25 mouse cellular contexts compared by ENCODE assay signal in genomic region chr15:66373908-66374307, GRCm38 (mm10).
DNase-seq lines count a peak whose midpoint lies in the region; ATAC-seq and TF ChIP-seq lines count a peak whose summit lies in the region.
"Had no signal": no experiment of that assay in that cellular context is flagged by ENCODE, and none has a peak within 500 bp of the region (broad histone marks: within the 10 kb centered on the region; RNA-seq: fewer than 3 reads in every experiment).

No protein-coding gene starts in this region.

- WGBS in forebrain, postnatal 0 days = 38% methylated on average over 3 of the region's 3 CpGs
- WGBS in forebrain, embryonic 11.5 days = 51% methylated on average over 3 of the region's 3 CpGs
- WGBS in kidney, embryonic 14.5 days = 68% methylated on average over 3 of the region's 3 CpGs

- H3K4me1 ChIP-seq in forebrain, postnatal 0 days (ENCODE audit: insufficient read depth) = no peaks in the 10 kb centered on the region
- no peaks in the 10 kb centered on the region for H3K4me1 ChIP-seq in forebrain, embryonic 11.5 days (replicated peaks; ENCODE audit: control insufficient read depth, insufficient read depth, low read length)
- no peaks in the 10 kb centered on the region for H3K4me1 ChIP-seq in testis, adult 2 months (ENCODE audit: control insufficient read depth, insufficient read depth, low read length)
- H3K4me1 ChIP-seq in kidney, embryonic 14.5 days (ENCODE audit: control insufficient read depth, insufficient read depth, low read length) = no peaks in the 10 kb centered on the region
- H3K4me1 ChIP-seq: heart, embryonic 13.5 days; hindbrain, embryonic 12.5 days; limb, embryonic 13.5 days; liver, embryonic 12.5 days; neural tube, embryonic 12.5 days had no signal

- no peak for TF ChIP-seq POLR2A in testis, adult 2 months (IDR thresholded peaks at IDR 0.05; ENCODE audit: control insufficient read depth, low read depth, low read length)

- no peak overlapping the region for H3K4me3 ChIP-seq in forebrain, postnatal 0 days (ENCODE audit: low read depth, low read length)
- no peak overlapping the region for H3K4me3 ChIP-seq in forebrain, embryonic 11.5 days (ENCODE audit: low read depth, low read length)
- H3K4me3 ChIP-seq in testis, adult 2 months (ENCODE audit: control insufficient read depth, low read depth, low read length) = no peak overlapping the region
- H3K4me3 ChIP-seq in kidney, embryonic 14.5 days (ENCODE audit: low read length) = no peak overlapping the region
- H3K4me3 ChIP-seq: heart, adult 2 months; heart, embryonic 13.5 days; hindbrain, embryonic 12.5 days; limb, embryonic 13.5 days; liver, embryonic 12.5 days; neural tube, embryonic 12.5 days had no signal

- 0 out of 2 replicates have a peak overlapping the region, but pooled peaks have one; percentile 45 for H3K27ac ChIP-seq in forebrain, postnatal 0 days (ENCODE audit: low read depth, low read length)
- H3K27ac ChIP-seq in forebrain, embryonic 11.5 days (ENCODE audit: low read depth, low read length) = no peak overlapping the region
- no peak overlapping the region for H3K27ac ChIP-seq in testis, adult 2 months (ENCODE audit: control insufficient read depth, insufficient read depth, low read depth, low read length)
- H3K27ac ChIP-seq in kidney, embryonic 14.5 days (ENCODE audit: low read depth, low read length) = no peak overlapping the region
- H3K27ac ChIP-seq: heart, adult 2 months; heart, embryonic 13.5 days; hindbrain, embryonic 12.5 days; limb, embryonic 13.5 days; liver, embryonic 12.5 days; neural tube, embryonic 12.5 days had no signal

- 0 out of 2 replicates have a peak, but pooled peaks have one; percentile 25 for TF ChIP-seq CTCF in forebrain, postnatal 0 days (IDR thresholded peaks at IDR 0.05; ENCODE audit: low read depth)
- TF ChIP-seq CTCF in testis, adult 2 months (IDR thresholded peaks at IDR 0.05; ENCODE audit: control insufficient read depth, insufficient read depth, insufficient replicate concordance, low read depth, low read length) = peak; percentile 17; the same call in 1 of the 2 replicates

- H3K9me3 ChIP-seq in forebrain, postnatal 0 days (ENCODE audit: low read length) = no peaks in the 10 kb centered on the region
- H3K9me3 ChIP-seq in forebrain, embryonic 11.5 days (ENCODE audit: control insufficient read depth, low read length) = no peaks in the 10 kb centered on the region
- H3K9me3 ChIP-seq in kidney, embryonic 14.5 days (ENCODE audit: control insufficient read depth, low read length) = no peaks in the 10 kb centered on the region
- H3K9me3 ChIP-seq: G1E; heart, embryonic 13.5 days; hindbrain, embryonic 12.5 days; limb, embryonic 13.5 days; liver, embryonic 12.5 days; neural tube, embryonic 12.5 days had no signal

- H3K9ac ChIP-seq in forebrain, postnatal 0 days = no peak overlapping the region
- H3K9ac ChIP-seq in forebrain, embryonic 11.5 days (ENCODE audit: low read length) = no peak overlapping the region
- no peak overlapping the region for H3K9ac ChIP-seq in kidney, embryonic 14.5 days (ENCODE audit: low read depth, low read length)
- H3K9ac ChIP-seq: heart, embryonic 13.5 days; hindbrain, embryonic 12.5 days; limb, embryonic 13.5 days; liver, embryonic 12.5 days; neural tube, embryonic 12.5 days had no signal

- H3K36me3 ChIP-seq in forebrain, postnatal 0 days (ENCODE audit: insufficient read depth) = no peaks in the 10 kb centered on the region
- H3K36me3 ChIP-seq in forebrain, embryonic 11.5 days (ENCODE audit: control insufficient read depth, insufficient read depth, low read length) = no peaks in the 10 kb centered on the region
- no peaks in the 10 kb centered on the region for H3K36me3 ChIP-seq in testis, adult 2 months (ENCODE audit: control insufficient read depth, insufficient read depth, low read length)
- no peaks in the 10 kb centered on the region for H3K36me3 ChIP-seq in kidney, embryonic 14.5 days (ENCODE audit: control insufficient read depth, insufficient read depth, low read length)
- H3K36me3 ChIP-seq: G1E; heart, embryonic 13.5 days; hindbrain, embryonic 12.5 days; limb, embryonic 13.5 days; liver, embryonic 12.5 days; neural tube, embryonic 12.5 days had no signal

- no peaks in the 10 kb centered on the region for H3K27me3 ChIP-seq in forebrain, postnatal 0 days (ENCODE audit: insufficient read depth, low read length)
- no peaks in the 10 kb centered on the region for H3K27me3 ChIP-seq in forebrain, embryonic 11.5 days (ENCODE audit: control insufficient read depth, insufficient read depth, low read length)
- H3K27me3 ChIP-seq in testis, adult 2 months (ENCODE audit: control insufficient read depth, insufficient read depth, low read length) = no peaks in the 10 kb centered on the region
- H3K27me3 ChIP-seq in kidney, embryonic 14.5 days (ENCODE audit: control insufficient read depth, insufficient read depth, low read length) = no peaks in the 10 kb centered on the region
- H3K27me3 ChIP-seq: heart, embryonic 13.5 days; hindbrain, embryonic 12.5 days; limb, embryonic 13.5 days; liver, embryonic 12.5 days; neural tube, embryonic 12.5 days had no signal

- peak; percentile 40 for DNase-seq in forebrain, postnatal 0 days
- no peak for DNase-seq in forebrain, embryonic 11.5 days (ENCODE audit: low spot score)
- DNase-seq in testis, postnatal 14 days (ENCODE audit: low spot score) = no peak
- peak; percentile 4 for DNase-seq in R1 (ENCODE audit: low read depth, low spot score)
- DNase-seq in thymus, postnatal 10 days (ENCODE audit: low spot score in 2 of 2) = no peak
- DNase-seq: adrenal gland, postnatal 36 days; cerebellum, adult 18-20 months; cerebellum, postnatal 14 days; gastrocnemius, postnatal 36 days; heart, adult 2 months; kidney, adult 2 months; kidney, postnatal 14 days; lung, adult 18-20 months; lung, postnatal 10 days; retina, postnatal 1 day; thymus, postnatal 4 days had no signal

- no peak overlapping the region for H3K4me2 ChIP-seq in forebrain, postnatal 0 days (ENCODE audit: low read depth)
- H3K4me2 ChIP-seq in forebrain, embryonic 11.5 days (ENCODE audit: low read depth, low read length, severe bottlenecking) = no peak overlapping the region
- no peak overlapping the region for H3K4me2 ChIP-seq in kidney, embryonic 14.5 days (replicated peaks; ENCODE audit: low read depth, low read length)
- H3K4me2 ChIP-seq: heart, embryonic 13.5 days; hindbrain, embryonic 12.5 days; limb, embryonic 13.5 days; liver, embryonic 12.5 days; midbrain, embryonic 11.5 days; neural tube, embryonic 12.5 days had no signal

- peak; percentile 80 for ATAC-seq in forebrain, postnatal 0 days
- no peak for ATAC-seq in forebrain, embryonic 11.5 days (replicated peaks; ENCODE audit: low FRiP score)
- no peak for ATAC-seq in kidney, embryonic 14.5 days (ENCODE audit: low FRiP score, low TSS enrichment)
- ATAC-seq: liver, embryonic 12.5 days had no signal

Comparison
In these comparisons a context has a peak if more than half of its experiments do, and no peak if none do; other contexts are left out.
1. DNase-seq: peak in forebrain, postnatal 0 days (single experiment) and R1 (single experiment); none in forebrain, embryonic 11.5 days (single experiment), testis, postnatal 14 days (single experiment) and thymus, postnatal 10 days (0 of 2).